Mouse (Mus musculus) MEL-GATA-1-ER (cell line): ENCODE data around the gene Pim1.
A peak's percentile ranks its signal among the peaks of the same experiment; 100 is the strongest.
"Not testable (repeated sequence)": the region's sequence is repeated elsewhere in the genome, so short reads cannot be mapped to it uniquely, and the experiment has no call there.

Source experiments
- DNase-seq: peaks from one replicate; pipeline ENCODE4 v3.0.0-alpha.2; 2012; ENCODE audit warnings: low read depth; ENCODE audit errors: extremely low read depth

Gene Pim1

GRCm38 (mm10) chr17:29490713-29491581 is at the start of gene Pim1:
Gene Pim1, plus strand, starts transcription at chr17:29490753.
- DNase-seq, result no peak

DNA sequence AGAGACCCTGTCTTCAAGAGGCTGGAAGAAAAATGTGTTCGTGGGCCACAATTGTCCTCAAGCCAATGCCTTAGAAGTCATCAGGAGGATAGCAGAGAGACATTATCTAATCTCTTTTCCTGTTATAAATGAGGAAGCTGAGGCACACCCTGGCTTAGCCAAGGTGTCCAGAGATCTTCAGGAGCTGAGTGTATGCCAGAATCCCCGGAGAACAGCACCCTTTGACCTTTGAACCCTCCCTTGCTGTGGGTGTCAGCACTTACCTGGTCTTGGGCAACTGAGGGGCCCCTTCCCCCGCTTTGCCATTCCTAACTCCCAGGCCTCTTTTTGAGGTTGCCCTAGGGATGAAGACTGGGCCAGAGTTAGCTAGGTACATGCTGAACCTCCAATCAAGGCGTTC is 49.0 kb upstream of the Pim1 start:
- peak; percentile 56 for DNase-seq

GRCm38 (mm10) chr17:29442131-29442557 is 48.4 kb upstream of the Pim1 start:
- DNase-seq, result no peak

DNA sequence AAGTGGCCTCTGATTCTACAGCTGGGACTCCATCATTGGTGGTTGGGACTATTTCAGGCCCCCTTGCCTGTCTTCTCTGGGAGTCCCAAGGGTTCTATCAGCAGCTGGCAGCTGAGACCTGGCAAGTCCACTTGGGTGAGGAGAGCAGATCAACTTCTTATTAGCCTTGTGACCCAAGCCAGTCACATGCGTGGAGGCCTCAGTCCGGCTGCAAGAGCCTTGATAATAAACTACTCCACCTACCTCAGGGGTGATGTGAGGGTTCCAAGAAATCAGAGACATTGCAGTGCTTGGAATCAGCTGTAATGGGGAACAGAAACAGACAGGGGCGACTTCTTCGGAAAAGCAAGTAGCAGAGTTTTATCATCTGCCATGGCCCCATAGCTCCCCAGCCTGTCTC is 46.8 kb upstream of the Pim1 start:
- peak; percentile 83 for DNase-seq

DNA sequence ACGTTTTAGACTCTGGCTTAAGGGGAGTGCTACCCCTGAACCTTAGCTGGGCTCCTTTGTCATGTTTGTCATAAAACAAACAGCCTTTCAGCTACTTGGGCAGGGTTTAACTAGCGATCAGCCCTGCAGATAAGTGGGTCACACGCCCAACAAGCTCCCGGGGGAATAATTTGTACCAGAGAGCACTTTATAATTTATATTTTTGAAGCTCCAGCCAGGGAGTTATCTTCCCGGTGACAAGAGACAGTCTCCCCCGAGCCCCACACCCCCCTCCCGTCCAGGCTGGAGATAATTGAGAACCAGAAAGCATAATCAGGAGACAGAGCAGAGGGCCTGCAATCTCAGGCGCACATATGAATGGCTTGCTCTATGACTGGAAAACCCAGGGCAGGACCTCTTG is 45.5 kb upstream of the Pim1 start:
- no peak for DNase-seq

DNA sequence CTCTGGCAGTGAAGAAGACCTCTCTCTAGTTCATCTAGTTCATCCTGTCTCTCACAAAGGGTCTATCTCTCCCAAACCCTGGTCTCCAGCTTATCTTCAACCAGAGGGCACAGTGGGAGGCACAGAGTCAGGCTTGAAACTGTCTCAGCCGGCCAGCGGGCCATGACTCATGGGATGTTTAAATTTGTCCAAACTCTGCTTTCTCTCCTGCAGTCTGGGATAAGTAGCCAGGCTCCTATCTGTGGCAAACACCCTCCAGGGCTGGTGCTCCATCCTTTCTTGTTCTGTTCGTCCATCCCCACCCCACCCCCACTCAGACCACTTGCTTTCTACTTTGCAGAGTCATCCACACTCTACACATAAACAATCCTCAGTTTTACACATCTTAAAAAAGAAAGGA is 43.2 kb upstream of the Pim1 start:
- peak; percentile 83 for DNase-seq

DNA sequence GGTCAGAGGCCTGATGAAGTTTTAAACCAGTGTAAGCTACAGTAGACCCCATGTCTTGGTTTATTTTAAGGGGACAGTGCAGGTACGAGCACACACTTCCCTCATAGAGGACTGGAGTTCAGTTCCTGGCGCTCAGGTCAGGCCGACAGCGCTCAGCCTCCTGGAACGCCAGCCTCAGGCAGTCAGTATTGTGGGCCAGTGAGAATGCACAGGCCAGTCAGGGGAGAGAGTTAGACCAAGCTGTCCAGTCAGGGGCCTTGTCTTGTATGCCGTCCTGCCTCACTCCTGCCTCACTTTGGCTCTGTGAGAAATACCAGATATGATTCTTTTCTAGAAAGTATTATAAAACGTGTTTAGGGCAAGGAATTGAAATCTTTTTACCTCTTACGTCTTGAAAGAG is 42.5 kb upstream of the Pim1 start:
- DNase-seq, result no peak

- no peak for DNase-seq
These were observed 42.0 kb upstream of the Pim1 start for GRCm38 (mm10) chr17:29448561-29448960.

- DNase-seq, result no peak
These were observed 39.4 kb upstream of the Pim1 start for GRCm38 (mm10) chr17:29450899-29451840.

DNA sequence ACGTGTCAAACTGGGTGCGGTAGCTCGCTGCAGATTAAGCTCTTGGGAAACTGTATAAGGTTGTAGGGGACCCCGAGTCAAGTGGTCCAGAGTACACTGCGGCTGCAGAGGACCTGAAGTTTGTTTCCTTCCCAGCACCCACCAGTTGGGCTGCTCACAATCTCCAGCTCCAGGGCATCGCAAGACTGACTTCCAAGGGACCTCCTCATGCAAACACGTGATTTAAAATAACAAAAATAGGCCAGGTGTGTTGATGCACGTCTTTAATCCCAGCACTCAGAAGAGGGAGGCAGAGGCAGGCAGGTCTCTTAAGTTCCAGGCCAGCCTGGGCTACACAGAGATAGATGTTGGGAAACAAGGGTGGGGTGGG is 38.7 kb upstream of the Pim1 start:
- DNase-seq, result no peak

DNA sequence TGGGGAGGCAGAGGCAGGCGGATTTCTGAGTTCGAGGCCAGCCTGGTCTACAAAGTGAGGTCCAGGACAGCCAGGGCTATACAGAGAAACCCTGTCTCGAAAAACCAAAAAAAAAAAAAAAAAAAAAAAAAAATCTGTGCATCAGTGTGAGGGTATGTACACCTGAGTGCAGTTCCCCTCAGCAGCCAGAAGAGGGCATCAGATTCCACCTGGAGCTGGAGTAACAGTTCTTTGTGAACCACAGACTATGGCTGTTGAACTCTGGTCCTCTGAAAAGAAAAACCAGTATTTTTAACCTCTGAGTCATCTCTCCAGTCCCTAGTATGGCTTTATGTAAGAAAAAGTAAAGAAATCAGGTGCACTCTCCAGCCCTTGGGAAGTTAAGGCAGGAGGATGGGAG is 36.4 kb upstream of the Pim1 start:
- DNase-seq, result not testable (repeated sequence)

GRCm38 (mm10) chr17:29455411-29456120 is 35.0 kb upstream of the Pim1 start:
- DNase-seq, result no peak

GRCm38 (mm10) chr17:29456476-29456875 is 34.1 kb upstream of the Pim1 start:
- DNase-seq, result no peak

DNA sequence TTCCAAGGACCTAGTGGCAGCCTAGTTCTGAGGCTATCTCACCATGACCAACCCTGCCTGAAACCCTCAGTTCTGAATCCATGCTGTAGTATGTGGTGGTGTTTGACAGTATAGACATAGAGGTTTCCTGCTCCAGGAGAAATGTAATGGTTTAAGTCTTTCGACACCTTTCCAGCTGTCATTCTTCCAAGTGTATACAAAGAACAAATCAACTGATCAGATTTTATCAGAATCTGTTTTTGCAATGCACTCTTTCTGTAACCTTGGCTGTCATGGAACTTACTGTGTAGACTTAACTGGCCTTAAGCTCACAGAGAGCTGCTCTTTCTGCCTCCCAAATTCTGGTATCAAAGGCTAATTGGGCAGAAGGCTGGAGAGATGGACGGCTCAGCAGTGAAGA is 33.6 kb upstream of the Pim1 start:
- no peak for DNase-seq

DNA sequence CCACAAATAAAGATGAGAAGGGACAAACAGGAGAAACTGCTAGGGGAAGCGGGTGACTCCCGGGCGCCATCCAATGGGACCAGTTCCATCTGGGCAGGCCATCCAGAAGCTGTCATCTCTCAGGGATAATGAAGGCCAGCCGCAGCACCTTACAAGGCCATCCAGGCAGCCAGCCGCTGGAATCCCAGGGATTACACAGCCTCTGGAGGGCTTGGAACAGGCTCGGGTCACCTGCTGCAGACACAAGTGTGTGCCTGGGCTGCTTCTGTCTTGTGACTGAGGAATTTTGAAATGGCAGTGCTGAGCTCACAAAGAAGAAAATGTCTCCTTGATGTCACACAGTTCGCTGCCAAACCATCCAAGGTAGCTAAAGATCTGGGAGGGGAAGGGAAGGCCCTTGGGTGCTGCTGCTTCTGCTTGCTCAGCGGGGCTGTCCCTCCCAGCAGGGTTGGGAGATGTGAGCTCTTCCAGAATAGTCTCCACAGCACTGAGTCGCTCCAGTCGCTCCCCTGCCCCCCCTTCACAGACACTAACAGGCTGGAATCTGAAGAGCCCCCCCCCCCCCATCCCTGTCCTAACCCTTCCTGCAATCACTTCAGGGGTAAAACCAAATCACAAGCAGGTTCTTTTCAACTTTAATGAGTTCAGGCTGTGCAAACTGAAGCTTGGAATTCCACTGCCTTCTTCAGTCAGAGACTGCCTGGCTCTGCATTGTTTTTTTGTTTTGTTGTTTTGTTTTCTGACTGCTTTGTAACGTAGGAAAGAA is 32.6 kb upstream of the Pim1 start:
- no peak for DNase-seq

DNA sequence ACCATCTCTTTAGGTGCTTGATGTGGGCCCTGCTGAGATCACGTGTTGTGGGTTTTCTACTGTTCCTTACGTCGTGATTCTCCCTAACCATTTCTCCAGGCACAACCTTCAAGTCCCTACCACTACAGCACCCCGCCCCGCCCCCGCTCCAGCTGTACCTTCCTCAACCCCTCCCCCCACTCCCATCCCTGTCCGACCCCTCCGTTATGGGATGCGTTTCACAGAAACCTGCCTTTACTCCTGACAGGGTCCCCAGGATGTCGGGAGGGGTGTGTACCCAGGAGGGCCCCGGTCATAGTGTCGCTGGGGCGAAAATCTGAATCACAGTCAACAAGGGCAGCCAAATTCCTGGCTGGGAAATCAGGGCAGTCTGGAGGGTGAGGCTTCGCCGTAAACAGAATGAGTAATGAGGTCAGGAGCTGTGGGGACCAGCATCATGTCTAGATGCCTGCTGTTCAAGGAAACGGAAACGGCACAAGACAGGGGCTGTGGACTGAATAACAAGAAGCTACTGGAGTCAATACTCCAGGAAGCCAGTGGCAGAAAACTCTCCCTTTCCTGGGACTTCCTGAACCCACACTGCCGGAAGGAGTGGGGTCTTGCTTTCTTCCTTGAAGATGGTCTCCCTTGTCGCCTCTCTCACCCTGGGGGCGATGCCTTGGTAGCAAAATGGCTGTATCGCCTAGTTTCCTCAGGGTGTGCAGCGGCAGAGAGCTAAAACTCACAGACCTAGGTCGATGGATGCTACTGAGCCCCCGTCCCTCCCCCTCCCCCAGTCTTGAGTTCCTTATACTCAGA is 31.0 kb upstream of the Pim1 start:
- no peak for DNase-seq

- no peak for DNase-seq
These were observed 30.4 kb upstream of the Pim1 start for GRCm38 (mm10) chr17:29460119-29460505.

- no peak for DNase-seq
These were observed 26.9 kb upstream of the Pim1 start for GRCm38 (mm10) chr17:29463627-29464026.

DNA sequence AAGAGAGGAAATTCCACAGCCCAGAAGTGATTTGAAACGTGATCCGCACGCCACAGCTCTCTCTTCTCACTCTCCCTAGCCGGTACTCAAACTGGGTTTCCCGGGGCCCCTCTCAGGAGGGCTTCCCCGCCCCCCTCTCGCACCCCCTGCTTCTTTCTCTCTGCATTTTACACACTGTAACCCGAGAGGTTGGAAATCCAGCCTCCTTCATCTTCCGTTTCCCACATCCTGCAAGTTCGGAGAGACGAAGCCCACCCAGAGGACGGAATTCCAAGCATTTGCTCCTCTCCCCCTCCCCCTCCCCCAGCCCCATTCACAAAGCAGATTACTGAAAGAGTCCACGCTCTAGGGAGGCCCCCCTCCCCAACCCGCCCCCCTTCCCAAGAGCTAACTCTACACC is 26.5 kb upstream of the Pim1 start:
- no peak for DNase-seq

DNA sequence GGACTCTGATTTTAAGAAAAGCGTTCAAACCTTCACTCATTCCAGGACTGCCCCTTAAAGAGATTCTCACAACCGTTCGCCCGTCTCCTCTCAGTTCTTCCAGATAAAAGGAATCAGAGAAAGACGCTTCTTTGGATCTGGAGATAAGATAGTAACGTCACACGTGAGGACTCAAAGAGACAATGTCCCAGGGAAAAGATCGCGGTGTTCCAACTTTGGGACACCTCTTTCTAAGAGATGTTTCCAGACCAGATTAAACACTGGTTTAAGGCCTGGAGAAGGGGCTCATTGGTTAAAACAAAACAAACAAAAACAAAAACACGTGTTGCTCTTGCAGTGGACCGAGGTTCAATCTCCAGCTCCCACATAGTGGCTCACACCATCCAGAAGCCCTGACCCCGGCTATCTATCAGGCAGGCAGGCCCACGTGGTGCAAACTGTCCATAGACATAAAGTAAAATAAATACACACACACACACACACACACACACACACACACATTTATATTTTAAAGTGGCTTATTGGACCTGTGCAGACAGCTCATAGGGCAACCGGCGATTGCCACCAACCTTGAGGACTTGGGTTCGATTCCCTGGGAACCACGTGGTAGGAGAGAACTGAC is 25.9 kb upstream of the Pim1 start:
- no peak for DNase-seq
